Mouse (Mus musculus) neural tube, embryonic 15.5 days (tissue): ENCODE results near the gene Clmp. TPM values are rescaled to one million over a fixed set of nuclear protein-coding genes. Genes with fewer than 3 reads are reported as not detected.
A peak's percentile ranks its signal among the peaks of the same experiment; 100 is the strongest.
"Not testable (repeated sequence)": the region's sequence is repeated elsewhere in the genome, so short reads cannot be mapped to it uniquely, and the experiment has no call there.

ENCODE experiments used
- ATAC-seq: fragments of 200-750 bp; cut with Nextera tagmentation; 2 replicates; pipeline ENCODE4 v1.8.0; 2017; ENCODE audit warnings: mild to moderate bottlenecking, moderate TSS enrichment, moderate library complexity; ENCODE audit not compliant: low FRiP score
- H3K27ac ChIP-seq: fragments of 300-500 bp; sonication (generic); replicated peaks from 2 replicates; pipeline ENCODE4 v1.5.1; 2015; ENCODE audit warnings: mild to moderate bottlenecking, inconsistent platforms
- H3K27me3 ChIP-seq: fragments of 300-500 bp; sonication (generic); replicated peaks from 2 replicates; pipeline ENCODE4 v1.6.1; 2015; ENCODE audit warnings: inconsistent platforms
- H3K36me3 ChIP-seq: fragments of 300-500 bp; sonication (generic); 2 replicates; pipeline ENCODE4 v1.6.1; 2015; ENCODE audit warnings: inconsistent platforms
- H3K4me1 ChIP-seq: fragments of 300-500 bp; sonication (generic); 2 replicates; pipeline ENCODE4 v1.6.1; 2015; ENCODE audit warnings: inconsistent platforms
- H3K4me2 ChIP-seq: fragments of 300-500 bp; sonication (generic); 2 replicates; pipeline ENCODE4 v1.6.1; 2015; ENCODE audit warnings: inconsistent platforms, mild to moderate bottlenecking, moderate library complexity
- H3K4me3 ChIP-seq: fragments of 300-500 bp; sonication (generic); replicated peaks from 2 replicates; pipeline ENCODE4 v1.5.1; 2015; ENCODE audit warnings: mild to moderate bottlenecking, inconsistent platforms
- H3K9ac ChIP-seq: fragments of 300-500 bp; sonication (generic); replicated peaks from 2 replicates; pipeline ENCODE4 v1.6.1; 2015; ENCODE audit warnings: mild to moderate bottlenecking, inconsistent platforms
- H3K9me3 ChIP-seq: fragments of 300-500 bp; sonication (generic); replicated peaks from 2 replicates; pipeline ENCODE4 v1.6.1; 2016; ENCODE audit warnings: inconsistent platforms
- WGBS: fragments of 180-500 bp; shearing (Covaris S2); methylation state at CpG from one replicate; pipeline ENCODE4 v1.1.7; 2015; ENCODE audit warnings: mixed read lengths; 5-methylcytosine and 5-hydroxymethylcytosine counted together
- polyA plus RNA-seq: library from polyadenylated mRNA; unstranded; fragments of >200 nt; fragmentation: Nextera tagmentation; extraction: Ambion mirVana; gene quantifications from 2 replicates; pipeline ENCODE4 v1.2.1, GENCODE M21; 2015

Clmp gene
- polyA plus RNA-seq, 1 experiment from 2014 or later, result 51.2 TPM

GRCm38 (mm10) chr9:40783641-40784373 lies 98.0 kb downstream of the Clmp start:
- H3K9ac ChIP-seq, result no peak overlapping the region
- H3K27ac ChIP-seq, result peak overlapping the region; percentile 38
- no peak overlapping the region for H3K4me3 ChIP-seq
- no peaks in the 10 kb centered on the region for H3K9me3 ChIP-seq
- H3K36me3 ChIP-seq, result peaks cover 4% of the 10 kb centered on the region; the same call in 1 of the 2 replicates
- WGBS, result 12% methylated on average over 13 of the region's 13 CpGs
- no peaks in the 10 kb centered on the region for H3K27me3 ChIP-seq
- no peak for ATAC-seq
- H3K4me1 ChIP-seq, result peaks cover 23% of the 10 kb centered on the region
- no peak overlapping the region; the same call in 1 of the 2 replicates for H3K4me2 ChIP-seq

GRCm38 (mm10) chr9:40784374-40784967 lies 98.7 kb downstream of the Clmp start:
- 6% methylated on average over 9 of the region's 9 CpGs for WGBS
- no peak for ATAC-seq
- no peak overlapping the region for H3K9ac ChIP-seq
- H3K4me3 ChIP-seq, result no peak overlapping the region
- peaks cover 4% of the 10 kb centered on the region; the same call in 1 of the 2 replicates for H3K36me3 ChIP-seq
- H3K4me1 ChIP-seq, result peaks cover 23% of the 10 kb centered on the region
- no peaks in the 10 kb centered on the region for H3K9me3 ChIP-seq
- H3K27me3 ChIP-seq, result no peaks in the 10 kb centered on the region
- H3K27ac ChIP-seq, result peak overlapping the region; percentile 38
- H3K4me2 ChIP-seq, result peak overlapping the region; percentile 5; the same call in 1 of the 2 replicates

- peaks cover 23% of the 10 kb centered on the region for H3K4me1 ChIP-seq
- no peak overlapping the region for H3K4me2 ChIP-seq
- H3K27me3 ChIP-seq, result no peaks in the 10 kb centered on the region
- H3K9me3 ChIP-seq, result no peaks in the 10 kb centered on the region
- H3K36me3 ChIP-seq, result peaks cover 4% of the 10 kb centered on the region; the same call in 1 of the 2 replicates
- H3K27ac ChIP-seq, result peak overlapping the region; percentile 38; the same call in 1 of the 2 replicates
- peak; percentile 10; the same call in 1 of the 2 replicates for ATAC-seq
- H3K4me3 ChIP-seq, result no peak overlapping the region
- H3K9ac ChIP-seq, result no peak overlapping the region
- WGBS, result 45% methylated on average over 6 of the region's 6 CpGs
Observed at GRCm38 (mm10) chr9:40785452-40785851, 99.7 kb downstream of the Clmp start.

- WGBS, result 98% methylated on average over 6 of the region's 6 CpGs
Observed at GRCm38 (mm10) chr9:40786820-40787219, 101.1 kb downstream of the Clmp start.

GRCm38 (mm10) chr9:40791864-40792633 lies 106.3 kb downstream of the Clmp start:
- no peaks in the 10 kb centered on the region for H3K9me3 ChIP-seq
- no peak overlapping the region for H3K4me3 ChIP-seq
- ATAC-seq, result no peak
- H3K27me3 ChIP-seq, result no peaks in the 10 kb centered on the region
- no peaks in the 10 kb centered on the region for H3K4me1 ChIP-seq
- WGBS, result 81% methylated on average over 6 of the region's 6 CpGs
- H3K36me3 ChIP-seq, result no peaks in the 10 kb centered on the region
- H3K4me2 ChIP-seq, result no peak overlapping the region
- no peak overlapping the region for H3K9ac ChIP-seq
- H3K27ac ChIP-seq, result no peak overlapping the region

More at GRCm38 (mm10) chr9:40786820-40787219, 101.1 kb downstream of the Clmp start:
- H3K36me3 ChIP-seq, H3K9me3 ChIP-seq, ATAC-seq, H3K9ac ChIP-seq, H3K27ac ChIP-seq, H3K27me3 ChIP-seq, H3K4me3 ChIP-seq, H3K4me2 ChIP-seq: not testable (repeated sequence)
- H3K4me1 ChIP-seq, result peaks cover 23% of the 10 kb centered on the region

- no peaks in the 10 kb centered on the region for H3K9me3 ChIP-seq
- H3K36me3 ChIP-seq, result no peaks in the 10 kb centered on the region
- no peak overlapping the region for H3K27ac ChIP-seq
- 98% methylated on average over 5 of the region's 5 CpGs for WGBS
- no peak overlapping the region for H3K9ac ChIP-seq
- no peak overlapping the region for H3K4me3 ChIP-seq
- no peak overlapping the region for H3K4me2 ChIP-seq
- H3K4me1 ChIP-seq, result no peaks in the 10 kb centered on the region
- ATAC-seq, result no peak
- H3K27me3 ChIP-seq, result no peaks in the 10 kb centered on the region
Observed at GRCm38 (mm10) chr9:40793581-40793980, 107.8 kb downstream of the Clmp start.

- Histone ChIP-seq H3K4me3 (no peak overlapping the region), H3K27me3 (no peaks in the 10 kb centered on the region), H3K4me1 (peaks cover 4% of the 10 kb centered on the region; the same call in 1 of the 2 replicates), H3K9ac (no peak overlapping the region), H3K27ac (no peak overlapping the region), H3K9me3 (no peaks in the 10 kb centered on the region), H3K36me3 (no peaks in the 10 kb centered on the region), H3K4me2 (no peak overlapping the region)
- ATAC-seq, result no peak
- WGBS, result 22% methylated on average over 5 of the region's 5 CpGs
Observed at GRCm38 (mm10) chr9:40794251-40794650, 108.5 kb downstream of the Clmp start.

- Histone ChIP-seq H3K4me3 (no peak overlapping the region), H3K27ac (no peak overlapping the region), H3K27me3 (no peaks in the 10 kb centered on the region), H3K4me1 (peaks cover 6% of the 10 kb centered on the region; the same call in 1 of the 2 replicates), H3K4me2 (no peak overlapping the region), H3K9me3 (no peaks in the 10 kb centered on the region), H3K36me3 (no peaks in the 10 kb centered on the region), H3K9ac (no peak overlapping the region)
- WGBS, result 71% methylated on average over 5 of the region's 5 CpGs
- no peak for ATAC-seq
Observed at GRCm38 (mm10) chr9:40794926-40795325, 109.2 kb downstream of the Clmp start.

- WGBS, result 91% methylated on average over 2 of the region's 2 CpGs
- ATAC-seq, result no peak
- Histone ChIP-seq H3K9me3 (no peaks in the 10 kb centered on the region), H3K36me3 (no peaks in the 10 kb centered on the region), H3K4me2 (no peak overlapping the region), H3K4me3 (no peak overlapping the region), H3K4me1 (peaks cover 6% of the 10 kb centered on the region; the same call in 1 of the 2 replicates), H3K27me3 (no peaks in the 10 kb centered on the region), H3K9ac (no peak overlapping the region), H3K27ac (no peak overlapping the region)
Observed at GRCm38 (mm10) chr9:40795562-40795961, 109.8 kb downstream of the Clmp start.

GRCm38 (mm10) chr9:40796054-40796453 lies 110.3 kb downstream of the Clmp start:
- H3K4me2 ChIP-seq, result no peak overlapping the region
- WGBS, result 85% methylated on average over 4 of the region's 4 CpGs
- H3K36me3 ChIP-seq, result no peaks in the 10 kb centered on the region
- no peak overlapping the region for H3K4me3 ChIP-seq
- no peaks in the 10 kb centered on the region for H3K27me3 ChIP-seq
- H3K9ac ChIP-seq, result no peak overlapping the region
- H3K4me1 ChIP-seq, result peaks cover 6% of the 10 kb centered on the region; the same call in 1 of the 2 replicates
- no peak overlapping the region for H3K27ac ChIP-seq
- H3K9me3 ChIP-seq, result no peaks in the 10 kb centered on the region
- no peak for ATAC-seq

- Histone ChIP-seq H3K4me2 (no peak overlapping the region), H3K4me1 (peaks cover 10% of the 10 kb centered on the region), H3K27me3 (no peaks in the 10 kb centered on the region), H3K4me3 (no peak overlapping the region), H3K36me3 (peaks cover 1% of the 10 kb centered on the region), H3K9ac (no peak overlapping the region), H3K9me3 (no peaks in the 10 kb centered on the region), H3K27ac (peak overlapping the region; percentile 99; the same call in 1 of the 2 replicates)
- no peak for ATAC-seq
- WGBS, result 81% methylated on average over 9 of the region's 9 CpGs
Observed at GRCm38 (mm10) chr9:40798247-40798960, 112.6 kb downstream of the Clmp start.
